Mouse (Mus musculus) heart, adult 2 months (tissue): ENCODE measurements around the gene Klhdc8a. TPM values are rescaled to one million over a fixed set of nuclear protein-coding genes. Genes with fewer than 3 reads are reported as not detected.

Experiments
- DNase-seq, 2 experiments: peaks; one replicate each; pipeline ENCODE4 v3.0.0; 2021
- H3K27ac ChIP-seq: fragments of 200-600 bp; 2 replicates; pipeline ENCODE4 v1.8.1; 2022
- H3K27me3 ChIP-seq: fragments of 200-500 bp; 2 replicates; pipeline ENCODE4 v1.6.1; 2012; ENCODE audit warnings: mild to moderate bottlenecking, low read length, inconsistent platforms, mixed read lengths; ENCODE audit not compliant: control insufficient read depth, insufficient read depth
- H3K36me3 ChIP-seq: fragments of 200-500 bp; 2 replicates; pipeline ENCODE4 v1.6.1; 2012; ENCODE audit warnings: low read length, inconsistent platforms; ENCODE audit not compliant: control insufficient read depth, insufficient read depth
- H3K4me1 ChIP-seq: fragments of 200-500 bp; 2 replicates; pipeline ENCODE4 v1.6.1; 2011; ENCODE audit warnings: low read length; ENCODE audit not compliant: control insufficient read depth, insufficient read depth
- H3K4me3 ChIP-seq: fragments of 200-600 bp; 2 replicates; pipeline ENCODE4 v1.8.1; 2022
- H3K79me2 ChIP-seq: fragments of 200-500 bp; replicated peaks from 2 replicates; pipeline ENCODE4 v1.6.1; 2012; ENCODE audit warnings: mild to moderate bottlenecking, inconsistent platforms, low read length, moderate library complexity, mixed read lengths; ENCODE audit not compliant: control insufficient read depth, insufficient read depth
- H3K9ac ChIP-seq: fragments of 200-500 bp; 2 replicates; pipeline ENCODE4 v1.6.1; 2012; ENCODE audit warnings: low read depth, mild to moderate bottlenecking, control low read depth, inconsistent platforms, low read length, mixed read lengths
- CTCF ChIP-seq: fragments of 200-600 bp; IDR thresholded peaks from 2 replicates; pipeline ENCODE4 v1.8.1; 2022; ENCODE audit warnings: antibody characterized with exemption, mild to moderate bottlenecking, moderate library complexity
- EP300 ChIP-seq: fragments of 200-500 bp; IDR thresholded peaks from 2 replicates; pipeline ENCODE4 v1.6.1; 2011; ENCODE audit warnings: low read depth, low read length, control low read depth; ENCODE audit not compliant: insufficient read depth
- POLR2A ChIP-seq: fragments of 200-500 bp; IDR thresholded peaks from 2 replicates; pipeline ENCODE4 v1.6.1; 2011; ENCODE audit warnings: mild to moderate bottlenecking, low read depth, low read length, control low read depth; ENCODE audit not compliant: insufficient read depth
- WGBS: fragments of 180-500 bp; shearing (Covaris S2); methylation state at CpG from one replicate; pipeline ENCODE4 v1.1.7; 2018; 5-methylcytosine and 5-hydroxymethylcytosine counted together
- intact Hi-C: fragments of 180-260 bp; cut with DNase I; formaldehyde crosslinking; loops from one replicate; pipeline ENCODE4 v1.15.1; 2025
- polyA plus RNA-seq: library from polyadenylated mRNA; depleted of rRNA; stranded (reverse); fragments of >200 nt; gene quantifications from 2 replicates; pipeline ENCODE4 v1.2.3, GENCODE M21; 2012
- total RNA-seq, 2 experiments: library from RNA; stranded (reverse); gene quantifications; 2 replicates each; pipeline ENCODE4 v1.2.3; 2021

Klhdc8a gene
- total and polyA plus RNA-seq, 3 experiments: 15.4 to 21.0 (median 15.9) TPM

DNA sequence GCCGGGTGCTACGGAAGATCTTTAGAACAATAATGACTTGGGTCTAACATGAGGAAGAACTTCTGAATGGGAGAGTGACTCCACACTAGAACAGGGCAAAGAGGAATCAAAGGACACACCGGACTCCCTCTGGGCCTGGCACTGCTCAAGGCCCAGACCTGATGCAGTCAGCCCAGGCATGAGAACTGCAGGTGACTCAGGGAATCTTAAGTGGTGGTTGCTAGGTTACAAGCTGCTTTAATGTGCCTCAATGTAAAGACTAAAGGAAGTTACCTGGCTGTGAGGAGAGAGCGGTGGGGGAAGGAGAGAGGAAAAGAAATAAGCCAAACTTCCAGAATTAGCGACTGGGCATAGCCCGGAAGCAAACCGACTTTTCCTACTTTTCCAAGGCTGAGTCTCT, 2.9 kb upstream of the Klhdc8a start:
- H3K79me2 ChIP-seq: no peaks in the 10 kb centered on the region
- peaks cover 1% of the 10 kb centered on the region; the same call in 1 of the 2 replicates for H3K4me1 ChIP-seq
- H3K27me3 ChIP-seq: no peaks in the 10 kb centered on the region; the same call in 1 of the 2 replicates
- WGBS: 90% methylated on average over 7 of the region's 7 CpGs
- TF ChIP-seq CTCF (no peak), EP300 (no peak), POLR2A (no peak)
- no peak for DNase-seq
- intact Hi-C loops: no loop called here
- no peaks in the 10 kb centered on the region for H3K36me3 ChIP-seq
- no peak overlapping the region for H3K27ac ChIP-seq
- no peak overlapping the region for H3K4me3 ChIP-seq
- no peak overlapping the region for H3K9ac ChIP-seq

DNA sequence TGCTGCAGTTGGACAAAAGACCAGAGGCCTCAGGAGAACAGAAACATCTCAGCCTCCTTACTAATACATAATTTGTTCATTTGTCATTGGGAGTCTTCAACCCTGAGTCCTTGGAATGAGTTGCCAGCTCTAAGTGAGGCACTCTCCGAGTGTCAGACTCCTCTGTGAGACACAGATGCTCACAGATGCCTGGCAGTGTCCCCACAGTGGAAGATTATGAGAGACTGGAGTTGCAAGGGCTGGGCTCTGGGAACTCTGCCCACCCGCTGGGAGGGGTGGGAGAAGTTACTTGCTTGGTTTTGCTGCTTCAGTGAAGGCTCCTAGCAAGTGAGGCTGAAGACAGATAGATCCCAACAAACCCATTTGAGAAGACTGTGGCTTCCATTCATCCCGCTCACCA, 2.4 kb upstream of the Klhdc8a start:
- H3K4me3 ChIP-seq: no peak overlapping the region
- peaks cover 1% of the 10 kb centered on the region; the same call in 1 of the 2 replicates for H3K4me1 ChIP-seq
- no peaks in the 10 kb centered on the region; the same call in 1 of the 2 replicates for H3K27me3 ChIP-seq
- DNase-seq: peak; percentile 34 to 62
- WGBS: 74% methylated on average over 3 of the region's 3 CpGs
- TF ChIP-seq CTCF (no peak), POLR2A (no peak), EP300 (no peak)
- H3K9ac ChIP-seq: no peak overlapping the region
- no peaks in the 10 kb centered on the region for H3K79me2 ChIP-seq
- H3K27ac ChIP-seq: no peak overlapping the region
- intact Hi-C loops: no loop called here
- no peaks in the 10 kb centered on the region for H3K36me3 ChIP-seq

DNA sequence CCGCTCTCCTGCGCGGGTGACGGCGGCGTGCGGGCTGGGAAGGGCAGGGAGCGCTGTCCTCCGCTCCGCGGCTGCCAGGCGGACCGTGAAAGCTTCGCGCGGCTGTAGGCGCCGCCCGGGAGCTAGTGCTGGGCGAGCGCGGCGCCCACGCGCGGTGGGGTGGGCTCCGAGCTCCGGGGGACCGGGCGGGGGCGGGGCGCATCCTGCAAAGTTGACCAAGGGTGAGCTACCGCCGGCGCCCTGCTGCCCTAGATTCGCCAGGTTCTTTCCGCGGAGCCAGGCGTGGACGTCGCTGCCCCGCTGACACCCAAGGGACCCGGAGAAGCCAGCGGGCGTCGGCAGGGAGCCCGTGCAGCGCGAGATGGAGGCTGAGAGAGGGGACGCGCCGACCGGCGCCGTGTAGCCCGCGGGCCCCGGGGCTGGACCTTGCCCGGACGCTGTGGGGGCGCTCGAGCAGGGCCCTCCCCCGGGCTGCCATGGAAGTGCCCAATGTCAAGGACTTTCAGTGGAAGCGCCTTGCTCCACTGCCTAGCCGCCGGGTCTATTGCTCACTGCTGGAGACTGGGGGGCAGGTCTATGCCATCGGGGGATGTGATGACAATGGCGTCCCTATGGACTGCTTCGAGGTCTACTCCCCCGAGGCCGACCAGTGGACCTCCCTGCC, 507 bp downstream of the Klhdc8a start:
- intact Hi-C loops: no loop called here
- TF ChIP-seq EP300 (no peak), POLR2A (no peak), CTCF (no peak)
- no peaks in the 10 kb centered on the region for H3K79me2 ChIP-seq
- H3K27ac ChIP-seq: peak overlapping the region; percentile 54
- no peaks in the 10 kb centered on the region for H3K4me1 ChIP-seq
- 2% methylated on average over 70 of the region's 71 CpGs for WGBS
- peak overlapping the region; percentile 54 for H3K9ac ChIP-seq
- no peaks in the 10 kb centered on the region for H3K36me3 ChIP-seq
- H3K4me3 ChIP-seq: peak overlapping the region; percentile 77
- H3K27me3 ChIP-seq: no peaks in the 10 kb centered on the region; the same call in 1 of the 2 replicates
- DNase-seq: peak; percentile 63

DNA sequence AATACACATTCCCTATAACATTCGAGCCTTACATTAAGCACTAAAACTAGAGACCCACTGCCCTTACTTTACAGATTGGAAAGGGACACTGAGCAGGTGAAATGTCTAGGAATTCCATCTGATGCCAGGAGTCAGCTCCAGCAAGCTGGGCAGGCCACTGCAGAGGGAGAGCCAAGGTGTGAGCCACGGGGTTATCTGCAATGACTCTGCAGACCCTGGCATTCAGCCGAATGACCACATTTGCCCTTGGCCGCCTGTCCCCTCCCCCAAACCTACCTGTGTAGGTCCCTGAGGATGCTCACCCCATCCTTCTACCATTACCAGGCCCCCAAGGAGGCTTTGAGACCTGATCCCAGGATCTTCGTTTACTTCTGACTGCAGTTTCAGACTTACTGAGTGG, 1.3 kb downstream of the Klhdc8a start:
- H3K9ac ChIP-seq: no peak overlapping the region; the same call in 1 of the 2 replicates
- H3K27me3 ChIP-seq: no peaks in the 10 kb centered on the region; the same call in 1 of the 2 replicates
- H3K27ac ChIP-seq: peak overlapping the region; percentile 54
- intact Hi-C loops: no loop called here
- H3K4me1 ChIP-seq: no peaks in the 10 kb centered on the region
- TF ChIP-seq EP300 (no peak), POLR2A (no peak), CTCF (no peak)
- H3K36me3 ChIP-seq: no peaks in the 10 kb centered on the region
- H3K79me2 ChIP-seq: no peaks in the 10 kb centered on the region
- H3K4me3 ChIP-seq: peak overlapping the region; percentile 77
- DNase-seq: peak; percentile 49 to 55
- 74% methylated on average over 5 of the region's 5 CpGs for WGBS

DNA sequence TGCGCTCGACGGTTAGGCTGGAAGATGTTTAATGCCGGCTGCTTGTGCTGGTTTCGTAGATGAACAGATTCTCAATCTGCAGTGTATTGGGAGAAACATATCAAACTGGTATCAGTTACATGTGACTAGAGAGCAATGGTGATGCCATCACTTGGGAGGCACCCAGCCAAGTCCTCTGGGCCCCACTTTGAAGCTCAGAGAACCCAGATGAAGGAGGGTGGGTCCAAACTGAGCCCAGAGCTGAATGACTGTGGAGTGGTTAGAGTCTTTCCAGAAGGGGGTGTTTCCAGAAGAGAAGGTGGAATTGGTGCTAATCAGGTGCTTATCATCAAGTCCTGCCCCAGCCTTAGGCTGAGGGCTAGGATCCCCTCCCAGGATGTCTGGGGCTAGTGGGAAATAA, 2.8 kb downstream of the Klhdc8a start:
- H3K4me1 ChIP-seq: no peaks in the 10 kb centered on the region
- 71% methylated on average over 5 of the region's 5 CpGs for WGBS
- TF ChIP-seq POLR2A (no peak), CTCF (no peak), EP300 (no peak)
- H3K9ac ChIP-seq: no peak overlapping the region
- H3K36me3 ChIP-seq: no peaks in the 10 kb centered on the region
- H3K27me3 ChIP-seq: no peaks in the 10 kb centered on the region; the same call in 1 of the 2 replicates
- H3K4me3 ChIP-seq: no peak overlapping the region
- no peaks in the 10 kb centered on the region for H3K79me2 ChIP-seq
- peak in 1 of 2 experiments; percentile 12 for DNase-seq
- peak overlapping the region; percentile 12 for H3K27ac ChIP-seq
- intact Hi-C loops: no loop called here

DNA sequence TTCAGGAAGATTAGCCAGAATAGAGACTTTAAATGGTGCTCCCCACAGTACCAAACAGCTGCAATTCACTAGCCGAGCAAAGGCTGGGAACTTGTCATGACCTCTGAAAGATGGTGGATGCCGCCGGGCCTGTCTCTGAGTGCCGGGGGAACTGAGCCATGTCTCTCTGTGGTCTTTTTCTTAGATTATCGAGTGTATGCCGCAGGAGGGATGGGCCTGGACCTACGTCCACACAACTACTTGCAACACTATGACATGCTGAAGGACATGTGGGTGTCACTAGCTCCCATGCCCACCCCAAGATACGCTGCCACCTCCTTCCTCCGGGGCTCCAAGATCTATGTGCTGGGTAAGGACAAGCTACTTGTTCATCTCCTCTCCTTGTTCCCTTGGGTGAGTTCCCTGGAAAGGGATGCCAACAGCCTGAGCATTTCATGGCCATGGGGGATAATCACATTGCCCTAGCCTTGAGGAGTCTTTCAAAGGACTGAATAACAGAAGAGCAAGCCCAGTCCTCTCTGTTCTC, 4.0 kb downstream of the Klhdc8a start:
- H3K4me3 ChIP-seq: no peak overlapping the region
- H3K36me3 ChIP-seq: no peaks in the 10 kb centered on the region
- H3K27me3 ChIP-seq: no peaks in the 10 kb centered on the region; the same call in 1 of the 2 replicates
- intact Hi-C loops: no loop called here
- 97% methylated on average over 9 of the region's 9 CpGs for WGBS
- H3K79me2 ChIP-seq: no peaks in the 10 kb centered on the region
- H3K27ac ChIP-seq: no peak overlapping the region
- no peak for TF ChIP-seq CTCF
- no peaks in the 10 kb centered on the region for H3K4me1 ChIP-seq
- no peak for DNase-seq
- no peak overlapping the region for H3K9ac ChIP-seq
